ENCODE assay signal across 13 mouse cellular contexts in genomic region chr17:26168039-26168438, GRCm38 (mm10). TPM values are rescaled to one million over a fixed set of nuclear protein-coding genes. Genes with fewer than 3 reads are reported as not detected.
DNase-seq lines count a peak whose midpoint lies in the region; ATAC-seq and TF ChIP-seq lines count a peak whose summit lies in the region.
"Had no signal": no experiment of that assay in that cellular context is flagged by ENCODE, and none has a peak within 500 bp of the region (broad histone marks: within the 10 kb centered on the region; RNA-seq: fewer than 3 reads in every experiment).

No protein-coding gene starts in this region.

- TF ChIP-seq CTCF in spleen, adult 2 months (IDR thresholded peaks at IDR 0.05; ENCODE audit: extremely low read depth, insufficient read depth, insufficient read length, insufficient replicate concordance), result no peak
- TF ChIP-seq CTCF in midbrain, postnatal 0 days (IDR thresholded peaks at IDR 0.05), result no peak

- H3K4me1 ChIP-seq in spleen, adult 2 months (ENCODE audit: control insufficient read depth, insufficient read depth, insufficient read length), result peaks cover 22% of the 10 kb centered on the region
- H3K4me1 ChIP-seq in midbrain, postnatal 0 days (ENCODE audit: insufficient read depth, low read length), result no peaks in the 10 kb centered on the region
- H3K4me1 ChIP-seq in midbrain, embryonic 15.5 days, result no peaks in the 10 kb centered on the region
- H3K4me1 ChIP-seq: lung, embryonic 15.5 days had no signal

- peak overlapping the region; percentile 75 for H3K27ac ChIP-seq in spleen, adult 2 months (ENCODE audit: insufficient read depth, low read length)
- no peak overlapping the region for H3K27ac ChIP-seq in midbrain, postnatal 0 days (ENCODE audit: low read depth, low read length)
- no peak overlapping the region for H3K27ac ChIP-seq in midbrain, embryonic 15.5 days
- H3K27ac ChIP-seq: embryonic facial prominence, embryonic 12.5 days; lung, embryonic 15.5 days had no signal

- H3K27me3 ChIP-seq in spleen, adult 2 months (ENCODE audit: control insufficient read depth, insufficient read depth, low read length), result no peaks in the 10 kb centered on the region
- H3K27me3 ChIP-seq in midbrain, postnatal 0 days (ENCODE audit: insufficient read depth, low read length), result no peaks in the 10 kb centered on the region
- no peaks in the 10 kb centered on the region for H3K27me3 ChIP-seq in midbrain, embryonic 15.5 days (replicated peaks)
- H3K27me3 ChIP-seq: embryonic facial prominence, embryonic 12.5 days; lung, embryonic 15.5 days had no signal

- peak; percentile 98 for ATAC-seq in granulocyte monocyte progenitor cell, adult 5-6 weeks (replicated peaks; ENCODE audit: poor library complexity, severe bottlenecking)
- no peak for ATAC-seq in midbrain, postnatal 0 days (ENCODE audit: low FRiP score)
- no peak for ATAC-seq in midbrain, embryonic 15.5 days (replicated peaks)

- H3K4me2 ChIP-seq in midbrain, postnatal 0 days (ENCODE audit: low read depth, low read length, poor library complexity, severe bottlenecking), result no peak overlapping the region
- H3K4me2 ChIP-seq in midbrain, embryonic 15.5 days, result no peak overlapping the region
- H3K4me2 ChIP-seq: embryonic facial prominence, embryonic 12.5 days; lung, embryonic 15.5 days had no signal

- WGBS in spleen, adult 2 months, result 3% methylated on average over 2 of the region's 2 CpGs
- WGBS in midbrain, postnatal 0 days, result 94% methylated on average over 2 of the region's 2 CpGs
- WGBS in midbrain, embryonic 15.5 days, result 96% methylated on average over 2 of the region's 2 CpGs

- no peak for TF ChIP-seq POLR2A in spleen, adult 2 months (IDR thresholded peaks at IDR 0.05; ENCODE audit: low read depth, low read length)

- DNase-seq in heart, adult 11 months, result peak; percentile 95
- DNase-seq in heart, postnatal 25 days (ENCODE audit: low spot score), result no peak
- peak; percentile 83 for DNase-seq in CD4-positive helper T cell, adult 2 months (ENCODE audit: low read depth, low spot score)
- DNase-seq in spleen, adult 2 months (ENCODE audit: low read depth in 1 of 2, low spot score in 2 of 2), result peak; percentile 49 to 77
- no peak for DNase-seq in gastrocnemius, postnatal 25 days
- DNase-seq in midbrain, postnatal 0 days (ENCODE audit: low spot score), result no peak
- DNase-seq: cerebellum, adult 11 months; kidney, postnatal 10 days; right cerebral cortex, postnatal 25 days had no signal

- H3K36me3 ChIP-seq in spleen, adult 2 months (ENCODE audit: control insufficient read depth, insufficient read depth, low read length), result no peaks in the 10 kb centered on the region
- peaks cover 5% of the 10 kb centered on the region; the same call in 1 of the 2 replicates for H3K36me3 ChIP-seq in midbrain, postnatal 0 days (ENCODE audit: insufficient read depth, low read length)
- H3K36me3 ChIP-seq in midbrain, embryonic 15.5 days (replicated peaks), result no peaks in the 10 kb centered on the region
- H3K36me3 ChIP-seq: embryonic facial prominence, embryonic 12.5 days had no signal

- no peaks in the 10 kb centered on the region for H3K9me3 ChIP-seq in midbrain, postnatal 0 days (ENCODE audit: low read length)
- no peaks in the 10 kb centered on the region for H3K9me3 ChIP-seq in midbrain, embryonic 15.5 days
- H3K9me3 ChIP-seq: embryonic facial prominence, embryonic 12.5 days; lung, embryonic 15.5 days had no signal

- no peak overlapping the region for H3K4me3 ChIP-seq in spleen, adult 2 months (ENCODE audit: extremely low read depth, insufficient read depth, insufficient read length)
- H3K4me3 ChIP-seq in midbrain, postnatal 0 days (ENCODE audit: low read depth, low read length), result no peak overlapping the region
- no peak overlapping the region for H3K4me3 ChIP-seq in midbrain, embryonic 15.5 days
- H3K4me3 ChIP-seq: embryonic facial prominence, embryonic 12.5 days; lung, embryonic 15.5 days had no signal

- H3K9ac ChIP-seq in midbrain, postnatal 0 days (replicated peaks; ENCODE audit: low read length, poor library complexity, severe bottlenecking), result no peak overlapping the region
- no peak overlapping the region for H3K9ac ChIP-seq in midbrain, embryonic 15.5 days
- H3K9ac ChIP-seq: embryonic facial prominence, embryonic 12.5 days; lung, embryonic 15.5 days had no signal

- intact Hi-C loops in heart, postnatal 25 days (cut with DNase I), result no loop called here

RNA-seq across cellular contexts. Expression of gene Axin1, which starts 29.6 kb away (rescaled TPM):
- 10 to 100 TPM; 14.0 to 16.0 TPM for total RNA-seq in heart, postnatal 25 days (2021)
- 26.9 and 28.3 TPM in 2 replicates for total RNA-seq in granulocyte monocyte progenitor cell, adult 5-6 weeks (2014; fragmentation: Nextera tagmentation)
- total RNA-seq in granulocyte monocyte progenitor cell, adult 5-6 weeks (2017), result 147 and 186 TPM in 2 replicates
- polyA plus RNA-seq in spleen, adult 2 months (2012; rRNA removed), result 18.6 and 18.9 TPM in 2 replicates
- total RNA-seq in gastrocnemius, postnatal 25 days (2021), result 10 to 100 TPM; 10.8 to 17.2 TPM
- 27.2 and 30.0 TPM in 2 replicates for total RNA-seq in midbrain, postnatal 0 days (2014; rRNA removed)
- polyA plus RNA-seq in midbrain, postnatal 0 days (2015; fragmentation: Nextera tagmentation; extraction: Ambion mirVana), result 18.5 and 21.0 TPM in 2 replicates
- 23.5 and 27.8 TPM in 2 replicates for polyA plus RNA-seq in midbrain, embryonic 15.5 days (2015; fragmentation: Nextera tagmentation; extraction: Ambion mirVana)

RNA-seq across cellular contexts. Expression of gene Pdia2, which starts 30.8 kb away (rescaled TPM):
- total RNA-seq in heart, postnatal 25 days (2021), result not detected
- total RNA-seq in granulocyte monocyte progenitor cell, adult 5-6 weeks (2014; fragmentation: Nextera tagmentation), result not detected in 2 replicates
- 0.30 TPM in 1 of 2 replicates, not detected in the other for total RNA-seq in granulocyte monocyte progenitor cell, adult 5-6 weeks (2017)
- 47.8 and 49.0 TPM in 2 replicates for polyA plus RNA-seq in spleen, adult 2 months (2012; rRNA removed)
- total RNA-seq in gastrocnemius, postnatal 25 days (2021), result not detected
- not detected in 2 replicates for total RNA-seq in midbrain, postnatal 0 days (2014; rRNA removed)
- 0.13 TPM in 1 of 2 replicates, not detected in the other for polyA plus RNA-seq in midbrain, postnatal 0 days (2015; fragmentation: Nextera tagmentation; extraction: Ambion mirVana)
- polyA plus RNA-seq in midbrain, embryonic 15.5 days (2015; fragmentation: Nextera tagmentation; extraction: Ambion mirVana), result 0.13 and 0.38 TPM in 2 replicates

RNA-seq across cellular contexts. Expression of gene Rgs11, which starts 34.7 kb away (rescaled TPM):
- total RNA-seq in heart, postnatal 25 days (2021), result under 1 TPM; 0.29 to 0.73 TPM
- not detected in 2 replicates for total RNA-seq in granulocyte monocyte progenitor cell, adult 5-6 weeks (2014; fragmentation: Nextera tagmentation)
- not detected in 2 replicates for total RNA-seq in granulocyte monocyte progenitor cell, adult 5-6 weeks (2017)
- polyA plus RNA-seq in spleen, adult 2 months (2012; rRNA removed), result 11.5 and 16.1 TPM in 2 replicates
- total RNA-seq in gastrocnemius, postnatal 25 days (2021), result 1 to 10 TPM in 1 of 2 experiments, under 1 TPM in 1; 0.54 to 1.2 TPM
- total RNA-seq in midbrain, postnatal 0 days (2014; rRNA removed), result 25.0 and 29.6 TPM in 2 replicates
- polyA plus RNA-seq in midbrain, postnatal 0 days (2015; fragmentation: Nextera tagmentation; extraction: Ambion mirVana), result 18.0 and 18.7 TPM in 2 replicates
- 7.6 and 8.3 TPM in 2 replicates for polyA plus RNA-seq in midbrain, embryonic 15.5 days (2015; fragmentation: Nextera tagmentation; extraction: Ambion mirVana)

RNA-seq across cellular contexts. Expression of gene Arhgdig, which starts 39.5 kb away (rescaled TPM):
- under 1 TPM in 1 of 2 experiments, not detected in 1; 0.42 TPM for total RNA-seq in heart, postnatal 25 days (2021)
- not detected in 2 replicates for total RNA-seq in granulocyte monocyte progenitor cell, adult 5-6 weeks (2014; fragmentation: Nextera tagmentation)
- 0.98 TPM in 1 of 2 replicates, not detected in the other for total RNA-seq in granulocyte monocyte progenitor cell, adult 5-6 weeks (2017)
- 7.7 and 15.8 TPM in 2 replicates for polyA plus RNA-seq in spleen, adult 2 months (2012; rRNA removed)
- total RNA-seq in gastrocnemius, postnatal 25 days (2021), result 1 to 10 TPM; 1.2 to 2.2 TPM
- total RNA-seq in midbrain, postnatal 0 days (2014; rRNA removed), result 223 and 246 TPM in 2 replicates
- polyA plus RNA-seq in midbrain, postnatal 0 days (2015; fragmentation: Nextera tagmentation; extraction: Ambion mirVana), result 342 and 387 TPM in 2 replicates
- 124 and 125 TPM in 2 replicates for polyA plus RNA-seq in midbrain, embryonic 15.5 days (2015; fragmentation: Nextera tagmentation; extraction: Ambion mirVana)

RNA-seq across cellular contexts. Expression of gene Mrpl28, which starts 44.7 kb away (rescaled TPM):
- total RNA-seq in heart, postnatal 25 days (2021), result 100 to 1,000 TPM; 130 to 133 TPM
- total RNA-seq in granulocyte monocyte progenitor cell, adult 5-6 weeks (2014; fragmentation: Nextera tagmentation), result 61.7 and 90.4 TPM in 2 replicates
- total RNA-seq in granulocyte monocyte progenitor cell, adult 5-6 weeks (2017), result 47.1 and 68.9 TPM in 2 replicates
- 39.5 and 49.5 TPM in 2 replicates for polyA plus RNA-seq in spleen, adult 2 months (2012; rRNA removed)
- 10 to 100 TPM; 62.0 to 62.3 TPM for total RNA-seq in gastrocnemius, postnatal 25 days (2021)
- 95.0 and 117 TPM in 2 replicates for total RNA-seq in midbrain, postnatal 0 days (2014; rRNA removed)
- polyA plus RNA-seq in midbrain, postnatal 0 days (2015; fragmentation: Nextera tagmentation; extraction: Ambion mirVana), result 165 and 179 TPM in 2 replicates
- polyA plus RNA-seq in midbrain, embryonic 15.5 days (2015; fragmentation: Nextera tagmentation; extraction: Ambion mirVana), result 172 and 179 TPM in 2 replicates

Comparison
In these comparisons a context has a peak if more than half of its experiments do, and no peak if none do; other contexts are left out.
1. DNase-seq: peak in heart, adult 11 months (single experiment), CD4-positive helper T cell, adult 2 months (single experiment) and spleen, adult 2 months (2 of 2); none in heart, postnatal 25 days (single experiment), gastrocnemius, postnatal 25 days (single experiment) and midbrain, postnatal 0 days (single experiment).
2. RNA of gene Rgs11, which starts 34.7 kb away (total RNA-seq): 25.0 to 29.6 TPM in midbrain, postnatal 0 days; 0.54 to 1.2 TPM in gastrocnemius, postnatal 25 days, 0.29 to 0.73 TPM in heart, postnatal 25 days and not detected in granulocyte monocyte progenitor cell, adult 5-6 weeks; every median in the first group is over 10 times any median in the second.